Mouse (Mus musculus): ENCODE measurements at regions not wholly inside any gene's neighbourhood (a gene's known extent, or its start where the extent isn't known, plus 50 kb on each side); places are given as distances from the start of the nearest gene placed in this dataset.
"Not testable (repeated sequence)": the region's sequence is repeated elsewhere in the genome, so short reads cannot be mapped to it uniquely, and the experiment has no call there.

- DNase-seq, result not testable (repeated sequence)
Measured at GRCm38 (mm10) chr17:10150403-10150689, 169.3 kb downstream of the Qk start.

- DNase-seq, result no peak
Measured at GRCm38 (mm10) chr17:10149682-10150402, 169.8 kb downstream of the Qk start.

DNA sequence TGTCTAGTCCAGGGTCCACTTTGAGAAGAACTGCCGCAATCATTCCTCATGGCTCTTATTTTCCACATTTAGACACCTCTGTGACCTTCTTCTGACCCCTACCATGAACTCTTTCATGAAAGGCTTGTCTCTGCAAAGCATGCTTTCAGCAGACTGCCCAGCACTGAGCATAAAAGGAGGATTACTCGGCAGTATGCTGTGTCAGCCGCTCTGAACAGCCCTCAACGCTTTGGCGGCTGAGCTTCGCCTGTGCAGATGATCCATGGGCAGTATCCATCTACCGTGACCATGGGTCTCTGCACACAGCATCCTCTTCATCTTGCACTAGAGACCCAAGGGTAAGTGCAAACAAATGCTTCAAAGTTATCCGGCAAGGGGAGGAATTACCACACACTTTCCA is 172.5 kb downstream of the Qk start:
- DNase-seq, result no peak

GRCm38 (mm10) chr17:10146576-10146975 is 173.1 kb downstream of the Qk start:
- no peak for DNase-seq

GRCm38 (mm10) chr17:10138847-10139246 is 180.8 kb downstream of the Qk start:
- DNase-seq, result no peak

- no peak for DNase-seq
Measured at GRCm38 (mm10) chr17:10138374-10138773, 181.3 kb downstream of the Qk start.

GRCm38 (mm10) chr17:10135111-10135510 is 184.5 kb downstream of the Qk start:
- no peak for DNase-seq

GRCm38 (mm10) chr17:10128591-10128990 is 191.1 kb downstream of the Qk start:
- DNase-seq, result no peak

- no peak for DNase-seq
Measured at GRCm38 (mm10) chr17:10122411-10122810, 197.2 kb downstream of the Qk start.

DNA sequence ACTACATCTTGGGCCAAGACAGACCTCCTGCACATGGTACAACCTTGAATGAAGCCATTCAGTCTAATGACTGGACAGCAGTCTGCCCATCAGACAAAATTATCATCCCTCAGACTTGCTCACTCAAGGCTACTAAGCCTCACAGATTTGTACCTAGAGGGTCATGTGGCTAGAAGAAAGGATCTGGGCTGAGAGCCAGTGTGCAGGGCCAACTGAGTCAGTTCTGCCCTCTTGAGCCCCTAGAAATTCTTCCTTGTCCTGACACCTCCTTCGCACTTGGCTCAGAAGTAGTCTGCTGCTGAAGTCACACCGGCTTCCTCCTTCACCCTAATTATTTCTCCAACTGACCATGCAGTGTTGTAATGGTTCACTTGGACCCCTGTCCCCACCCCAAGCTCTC is 207.5 kb downstream of the Qk start:
- DNase-seq, result no peak

- no peak for DNase-seq
Measured at GRCm38 (mm10) chr17:10110375-10110675, 209.3 kb downstream of the Qk start.

DNA sequence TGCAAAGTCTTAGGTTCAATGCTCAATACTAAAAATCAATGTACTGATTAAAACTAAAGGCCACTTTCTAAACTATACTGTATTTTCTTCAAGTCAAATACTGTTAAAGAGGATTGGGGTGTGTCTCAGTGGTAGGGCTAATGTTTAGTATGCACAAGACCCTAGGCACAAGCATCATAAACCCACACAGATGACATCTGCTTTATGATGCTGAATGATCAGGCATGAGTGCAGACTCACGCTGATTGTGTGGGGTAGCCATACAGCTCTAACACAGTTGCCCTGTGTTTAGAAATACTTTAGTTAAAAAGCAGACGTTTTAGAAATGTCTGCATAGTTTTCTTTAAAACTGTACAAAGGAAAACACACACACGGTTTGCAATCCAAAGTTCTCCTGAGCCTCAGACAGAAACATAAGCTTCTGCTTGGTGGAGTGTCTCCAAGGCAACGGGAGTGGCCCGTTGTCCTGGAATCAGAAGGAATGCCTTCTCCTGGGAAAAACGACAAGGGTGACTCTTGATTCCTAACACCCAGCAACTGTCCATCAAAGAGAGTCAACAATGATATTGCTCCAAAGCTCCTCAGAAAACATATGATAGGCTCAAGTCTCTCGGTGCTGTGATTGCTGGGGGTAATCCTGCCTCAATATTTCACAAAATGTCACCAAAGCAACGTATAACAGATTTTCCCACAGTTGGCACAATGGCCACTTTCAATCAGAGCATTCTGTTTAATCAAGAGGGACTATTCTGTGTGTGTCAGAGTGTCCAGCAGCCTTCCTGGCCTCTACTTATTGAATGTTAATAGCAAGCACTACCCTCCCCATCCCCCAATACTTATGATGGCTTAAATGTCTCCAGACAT is 209.9 kb downstream of the Qk start:
- no peak for DNase-seq

DNA sequence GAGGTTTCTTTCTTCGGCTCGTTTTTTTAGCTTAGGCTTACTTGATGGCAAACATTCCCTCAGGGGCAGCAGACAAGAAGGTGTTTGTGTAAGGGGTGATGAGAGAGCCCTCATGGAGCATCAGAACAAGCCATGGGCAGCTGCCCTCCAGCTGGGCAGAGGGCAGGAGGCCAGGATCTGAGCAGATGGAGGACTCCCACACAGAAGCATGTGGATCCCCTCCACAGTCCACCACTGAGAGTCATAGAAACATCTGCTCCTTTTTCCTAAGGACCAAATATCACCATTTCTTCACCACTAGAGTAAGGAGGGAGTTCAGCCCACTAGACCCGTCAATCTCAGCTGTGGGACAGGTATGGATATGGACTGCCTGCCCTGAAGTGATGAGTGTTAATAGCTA is 214.4 kb downstream of the Qk start:
- no peak for DNase-seq

GRCm38 (mm10) chr17:10098199-10098598 is 221.5 kb downstream of the Qk start:
- no peak for DNase-seq

DNA sequence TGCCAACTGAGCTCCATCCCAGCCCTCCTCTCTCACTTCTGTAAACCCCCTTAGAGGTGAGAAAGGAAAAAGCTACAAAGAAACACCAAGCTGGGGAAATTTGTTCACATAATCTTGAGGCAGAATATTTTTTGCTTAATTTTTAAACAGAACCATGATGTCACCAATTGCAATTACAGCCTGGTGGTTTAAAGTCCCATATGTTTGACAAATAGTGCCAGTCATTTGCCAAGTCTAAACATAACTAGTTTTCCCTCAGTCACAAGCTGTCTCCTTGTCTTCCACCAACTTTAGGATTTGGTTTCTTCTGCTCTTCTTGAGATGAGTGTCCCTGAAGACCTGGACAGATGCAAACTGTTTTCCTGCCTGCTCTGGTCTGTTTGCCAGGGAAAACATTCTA is 222.0 kb downstream of the Qk start:
- no peak for DNase-seq

DNA sequence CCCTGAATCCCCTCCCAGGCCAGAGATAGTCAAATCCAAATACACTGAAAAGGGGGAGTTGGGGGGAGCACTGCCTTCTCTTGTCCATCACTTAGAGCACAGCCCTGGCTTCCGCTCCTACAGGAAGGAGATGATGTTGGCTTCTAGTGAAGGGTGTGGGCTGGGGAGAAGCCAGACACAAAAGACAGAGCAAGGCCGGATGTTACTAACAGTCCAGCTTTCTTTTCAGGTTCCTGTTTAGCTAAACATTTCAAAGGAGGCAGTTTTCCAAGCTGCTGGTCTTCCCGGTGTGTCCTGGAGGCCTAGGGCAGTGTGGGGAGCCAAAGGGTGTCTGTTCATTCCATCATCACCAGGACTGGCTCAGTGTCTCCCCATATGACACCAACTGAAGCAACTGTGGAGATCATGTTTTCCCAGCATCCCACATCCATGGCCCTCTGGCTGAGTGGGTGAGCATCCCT is 223.8 kb downstream of the Qk start:
- DNase-seq, result no peak

- DNase-seq, result no peak
Measured at GRCm38 (mm10) chr17:10094108-10094521, 225.5 kb downstream of the Qk start.

DNA sequence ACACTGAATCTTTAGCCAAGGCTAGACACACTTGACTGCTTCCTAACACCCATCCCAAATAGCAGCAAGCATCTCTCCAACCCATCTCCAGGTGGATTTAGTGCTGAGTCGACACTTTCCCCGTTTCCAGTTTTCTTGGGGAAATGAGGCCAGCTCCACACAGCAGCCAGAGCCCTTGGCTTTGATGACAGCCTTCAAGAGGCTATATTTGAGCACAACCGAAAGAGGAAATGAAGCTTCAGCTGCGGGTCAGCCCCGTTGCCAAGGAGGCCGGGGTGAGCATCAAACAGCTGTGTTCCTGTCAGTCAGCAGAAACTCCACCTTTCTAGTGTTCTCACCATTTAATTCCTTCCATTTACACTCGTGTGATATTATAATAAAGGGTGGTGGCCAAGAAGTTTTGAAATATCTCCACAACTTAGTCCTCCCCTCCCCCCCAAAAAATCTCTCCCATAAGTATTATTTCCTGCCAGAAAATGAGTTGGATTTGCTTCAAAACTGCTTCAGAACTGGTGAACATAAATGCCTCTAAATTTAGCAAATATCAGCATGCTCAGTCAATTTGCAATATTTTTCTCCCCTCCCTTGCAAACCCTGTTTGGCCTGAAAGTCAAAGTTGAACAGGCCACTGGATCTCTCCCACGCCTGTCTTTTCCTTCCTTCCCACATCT is 226.1 kb downstream of the Qk start:
- DNase-seq, result no peak

DNA sequence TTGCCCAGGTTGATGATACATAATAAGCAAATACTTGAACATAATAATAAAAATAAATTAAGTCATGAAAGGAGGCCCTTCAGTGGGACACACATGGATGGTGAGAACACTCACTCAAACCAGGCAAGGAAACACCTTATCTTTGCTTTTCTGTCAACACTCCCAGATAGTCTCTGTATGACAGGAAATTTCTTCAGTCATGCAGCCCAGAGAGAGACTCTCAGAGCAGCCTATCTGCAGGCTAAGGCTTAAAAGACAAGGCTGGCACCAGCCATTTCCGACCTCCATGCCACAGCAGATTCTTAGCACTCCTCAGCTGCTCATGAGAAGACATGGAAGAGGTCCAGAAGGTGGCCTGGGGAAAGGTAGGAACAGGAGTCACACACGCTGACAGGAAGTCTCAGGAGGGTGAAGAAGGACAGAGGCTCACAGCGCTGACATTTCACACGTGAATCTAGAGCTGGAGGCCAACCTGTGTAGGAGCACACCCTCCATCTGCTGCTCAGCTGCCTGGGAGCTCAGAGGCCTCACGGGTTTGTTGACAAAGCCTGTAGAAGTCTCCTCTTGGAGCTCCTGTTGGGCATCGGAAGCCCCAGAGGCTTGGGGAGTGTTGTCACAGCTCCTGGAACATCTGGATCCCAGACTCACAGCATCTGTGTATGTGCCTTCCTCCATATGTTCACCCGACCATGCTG is 232.3 kb downstream of the Qk start:
- no peak for DNase-seq

DNA sequence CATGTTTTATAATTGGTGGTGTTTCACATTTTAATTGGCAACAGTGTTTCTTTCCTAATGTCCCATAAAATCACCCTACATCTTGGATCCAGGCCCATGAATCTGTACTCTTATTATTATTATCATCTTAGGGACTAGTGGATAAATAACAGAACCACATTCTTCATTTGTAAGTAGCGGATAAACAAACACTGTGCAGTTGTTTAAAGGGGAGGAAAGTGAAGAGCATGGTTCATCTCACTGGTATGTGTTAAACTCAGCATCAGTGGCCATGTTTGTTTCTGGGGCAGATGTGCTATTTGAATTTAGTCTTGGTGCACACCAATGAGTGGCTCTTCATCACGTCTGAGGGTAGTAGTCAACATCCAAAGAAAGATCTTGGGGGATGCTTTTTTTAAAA is 233.1 kb downstream of the Qk start:
- no peak for DNase-seq

- DNase-seq, result no peak
Measured at GRCm38 (mm10) chr17:10086132-10086531, 233.5 kb downstream of the Qk start.

GRCm38 (mm10) chr17:10081721-10082120 is 237.9 kb downstream of the Qk start:
- no peak for DNase-seq

- no peak for DNase-seq
Measured at GRCm38 (mm10) chr17:10079853-10080650, 239.6 kb downstream of the Qk start.

Data from cerebellum, adult 8-10 months (tissue).